In genomic region chr2:147984547-147985260, GRCm38 (mm10) we compare ENCODE assay signal across 9 mouse cellular contexts.
DNase-seq lines count a peak whose midpoint lies in the region; ATAC-seq and TF ChIP-seq lines count a peak whose summit lies in the region.
"Had no signal": no experiment of that assay in that cellular context is flagged by ENCODE, and none has a peak within 500 bp of the region (broad histone marks: within the 10 kb centered on the region; RNA-seq: fewer than 3 reads in every experiment).

No protein-coding gene starts in this region.

- peak; percentile 71 for ATAC-seq in lung, embryonic 16.5 days (ENCODE audit: low read depth)
- ATAC-seq in forebrain, postnatal 0 days, result peak; percentile 27; the same call in 1 of the 2 replicates
- peak; percentile 86; the same call in 1 of the 2 replicates for ATAC-seq in stomach, embryonic 16.5 days (ENCODE audit: insufficient read depth, low FRiP score)
- ATAC-seq in CD4-positive, CD25-positive, alpha-beta regulatory T cell, adult 4 months, result no peak

- no peak overlapping the region for H3K9ac ChIP-seq in lung, embryonic 16.5 days (ENCODE audit: low read length)
- H3K9ac ChIP-seq in forebrain, postnatal 0 days, result no peak overlapping the region
- no peak overlapping the region for H3K9ac ChIP-seq in stomach, embryonic 16.5 days (ENCODE audit: low read length)
- H3K9ac ChIP-seq: liver, embryonic 14.5 days had no signal

- WGBS in lung, embryonic 16.5 days, result 37% methylated on average over 12 of the region's 12 CpGs
- WGBS in forebrain, postnatal 0 days, result 43% methylated on average over 12 of the region's 12 CpGs
- 41% methylated on average over 12 of the region's 12 CpGs for WGBS in stomach, embryonic 16.5 days

- H3K4me2 ChIP-seq in lung, embryonic 16.5 days (ENCODE audit: low read depth, low read length), result no peak overlapping the region
- H3K4me2 ChIP-seq in forebrain, postnatal 0 days (ENCODE audit: low read depth), result no peak overlapping the region
- H3K4me2 ChIP-seq in stomach, embryonic 16.5 days (ENCODE audit: low read depth, low read length), result no peak overlapping the region

- H3K9me3 ChIP-seq in lung, embryonic 16.5 days (ENCODE audit: control insufficient read depth, low read length), result no peaks in the 10 kb centered on the region
- no peaks in the 10 kb centered on the region for H3K9me3 ChIP-seq in forebrain, postnatal 0 days (ENCODE audit: low read length)
- H3K9me3 ChIP-seq in stomach, embryonic 16.5 days (replicated peaks; ENCODE audit: control insufficient read depth, low read length), result no peaks in the 10 kb centered on the region

- no peak overlapping the region for H3K4me3 ChIP-seq in lung, embryonic 16.5 days (ENCODE audit: low read length)
- H3K4me3 ChIP-seq in forebrain, postnatal 0 days (ENCODE audit: low read depth, low read length), result no peak overlapping the region
- H3K4me3 ChIP-seq in stomach, embryonic 16.5 days (replicated peaks; ENCODE audit: low read length), result no peak overlapping the region

- H3K27me3 ChIP-seq in lung, embryonic 16.5 days (ENCODE audit: control insufficient read depth, insufficient read depth, low read depth, low read length), result no peaks in the 10 kb centered on the region
- H3K27me3 ChIP-seq in forebrain, postnatal 0 days (ENCODE audit: insufficient read depth, low read length), result no peaks in the 10 kb centered on the region; the same call in 1 of the 2 replicates
- no peaks in the 10 kb centered on the region for H3K27me3 ChIP-seq in stomach, embryonic 16.5 days (ENCODE audit: control insufficient read depth, insufficient read depth, low read length)

- H3K27ac ChIP-seq in lung, embryonic 16.5 days (ENCODE audit: low read length), result peak overlapping the region; percentile 83
- no peak overlapping the region for H3K27ac ChIP-seq in forebrain, postnatal 0 days (ENCODE audit: low read depth, low read length)
- peak overlapping the region; percentile 52 for H3K27ac ChIP-seq in stomach, embryonic 16.5 days (ENCODE audit: low read length)
- H3K27ac ChIP-seq: liver, embryonic 14.5 days had no signal

- H3K36me3 ChIP-seq in lung, embryonic 16.5 days (ENCODE audit: control insufficient read depth, insufficient read depth, low read length), result no peaks in the 10 kb centered on the region
- H3K36me3 ChIP-seq in forebrain, postnatal 0 days (ENCODE audit: insufficient read depth), result no peaks in the 10 kb centered on the region
- H3K36me3 ChIP-seq in stomach, embryonic 16.5 days (ENCODE audit: control insufficient read depth, insufficient read depth, low read length), result no peaks in the 10 kb centered on the region

- DNase-seq in lung, postnatal 25 days (ENCODE audit: low spot score), result no peak
- no peak for DNase-seq in forebrain, postnatal 0 days
- peak; percentile 5 for DNase-seq in layer of hippocampus, adult 9-10 months (ENCODE audit: low spot score)
- no peak for DNase-seq in testis, postnatal 14 days (ENCODE audit: low spot score)
- DNase-seq in thymus, postnatal 0 days (ENCODE audit: low spot score), result no peak

- no peak for TF ChIP-seq CTCF in forebrain, postnatal 0 days (IDR thresholded peaks at IDR 0.05; ENCODE audit: low read depth)

- peaks cover 7% of the 10 kb centered on the region for H3K4me1 ChIP-seq in lung, embryonic 16.5 days (replicated peaks; ENCODE audit: control insufficient read depth, insufficient read depth, low read length)
- H3K4me1 ChIP-seq in forebrain, postnatal 0 days (ENCODE audit: insufficient read depth), result no peaks in the 10 kb centered on the region
- H3K4me1 ChIP-seq in stomach, embryonic 16.5 days (ENCODE audit: control insufficient read depth, insufficient read depth, low read length), result no peaks in the 10 kb centered on the region
